Mouse (Mus musculus) heart, postnatal 14 days (tissue): ENCODE measurements at regions not wholly inside any gene's neighbourhood (a gene's known extent, or its start where the extent isn't known, plus 50 kb on each side); places are given as distances from the start of the nearest gene placed in this dataset.

Experiments
- DNase-seq, 2 experiments: peaks; one replicate each; pipeline ENCODE4 v3.0.0; 2021 to 2022
- intact Hi-C: fragments of 180-260 bp; cut with DNase I; formaldehyde crosslinking; loops from one replicate; pipeline ENCODE4 v1.15.1; 2025

DNA sequence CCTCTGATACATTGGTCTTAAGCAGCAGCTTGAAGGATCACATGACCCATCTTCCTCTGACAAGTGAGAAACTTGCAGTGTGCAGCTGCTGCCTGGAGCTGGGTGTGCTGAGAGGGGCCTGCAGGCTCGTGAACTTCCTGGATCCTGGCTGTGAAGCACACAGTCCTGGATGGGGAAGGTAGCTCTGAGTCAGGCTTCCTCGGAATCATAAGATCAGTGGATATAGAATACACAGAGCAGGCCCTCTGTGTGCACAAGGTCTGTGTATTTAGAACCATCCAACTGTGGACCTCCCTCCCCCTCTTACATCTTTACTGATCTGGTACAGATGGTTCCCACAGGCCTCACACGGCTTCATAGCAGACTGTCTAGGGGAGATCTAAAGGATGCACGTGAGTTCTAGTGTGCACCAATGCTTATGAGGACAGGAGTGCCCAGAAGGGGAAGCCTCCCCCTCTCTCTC lies 143.1 kb upstream of the Gm26897 start:
- intact Hi-C loops = no loop called here
- no peak for DNase-seq

DNA sequence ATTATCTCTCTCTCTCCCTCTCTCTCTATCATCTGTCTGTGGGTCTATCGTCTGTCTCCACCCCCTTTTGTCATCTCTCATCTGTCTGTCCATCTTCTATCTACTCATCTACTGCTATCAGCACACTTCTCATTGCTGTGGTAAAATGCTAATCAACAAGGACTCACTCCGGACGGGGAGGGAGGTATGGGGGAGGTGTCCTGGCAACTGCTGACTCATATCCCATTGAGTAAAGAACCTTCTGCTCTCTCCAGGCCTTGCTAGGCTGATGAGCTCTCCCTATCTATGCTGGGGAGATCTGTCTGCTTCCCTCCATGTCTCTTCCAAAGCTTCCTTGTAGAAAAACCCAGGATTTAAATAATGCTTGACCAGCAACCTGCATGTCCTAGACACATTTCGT lies 140.9 kb upstream of the Gm26897 start:
- DNase-seq = no peak

DNA sequence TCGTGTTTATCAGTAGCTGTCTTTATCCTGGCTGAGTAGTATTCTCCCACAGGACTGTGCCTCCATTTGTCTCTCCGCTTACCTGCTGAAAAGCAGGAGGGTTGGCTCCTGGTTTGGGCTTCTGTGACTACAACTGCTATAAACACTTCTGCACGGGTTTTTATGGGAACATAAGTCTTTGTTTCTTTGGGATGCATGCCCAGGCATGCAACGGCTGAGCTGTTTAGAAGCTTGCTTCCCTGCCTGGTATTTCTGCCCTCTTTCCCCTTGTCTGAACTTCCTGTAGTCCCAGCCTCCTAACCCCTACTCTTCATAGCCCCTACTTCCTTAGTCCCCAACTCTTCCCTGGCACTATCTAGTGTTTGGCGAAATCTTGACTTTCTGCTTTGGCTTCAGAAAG lies 139.6 kb upstream of the Gm26897 start:
- intact Hi-C loops = no loop called here

More for the DNA sequence above, 140.9 kb upstream of the Gm26897 start:
- intact Hi-C loops = no loop called here

DNA sequence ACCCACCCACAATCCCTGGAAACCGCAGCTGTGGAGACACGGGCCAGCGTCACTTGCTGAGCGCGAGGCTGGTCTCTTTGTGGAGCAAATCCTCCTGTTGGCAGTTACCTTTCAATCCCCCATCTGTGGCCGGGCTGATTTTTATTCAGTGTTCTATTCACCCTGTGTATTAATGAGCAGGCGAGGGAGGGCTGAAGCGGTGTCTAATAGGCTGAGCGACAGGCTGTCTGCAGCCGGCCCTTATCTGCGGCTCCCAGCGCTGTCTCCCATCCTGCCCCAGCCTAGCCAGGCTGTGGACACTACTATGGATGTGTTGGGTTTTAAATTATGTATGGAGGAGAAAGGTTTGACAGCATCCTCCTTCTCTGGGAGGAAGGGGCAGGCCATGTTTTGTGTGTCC lies 138.3 kb upstream of the Gm26897 start:
- intact Hi-C loops = no loop called here
- no peak for DNase-seq

More for the DNA sequence above, 139.6 kb upstream of the Gm26897 start:
- no peak for DNase-seq

DNA sequence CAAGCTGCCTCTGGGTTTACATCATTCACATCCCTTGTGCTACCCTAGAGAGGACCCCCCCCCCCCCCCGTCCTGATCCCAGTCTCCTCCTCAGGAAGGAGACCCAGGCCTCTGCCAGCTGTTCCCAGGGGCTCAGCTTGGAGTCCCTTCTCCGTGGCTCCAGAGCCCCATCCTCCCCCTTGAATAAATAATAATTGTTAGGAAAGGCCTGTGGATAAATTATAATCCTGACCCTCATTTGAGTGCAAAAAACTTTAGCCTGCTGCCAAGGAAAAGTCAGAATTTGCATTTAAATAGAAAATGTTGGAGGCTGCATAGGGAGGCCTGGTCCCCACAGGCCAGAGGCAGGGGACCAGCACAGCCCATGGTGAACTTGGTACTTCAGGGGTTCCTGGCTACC lies 136.0 kb upstream of the Gm26897 start:
- no peak for DNase-seq
- intact Hi-C loops = no loop called here

DNA sequence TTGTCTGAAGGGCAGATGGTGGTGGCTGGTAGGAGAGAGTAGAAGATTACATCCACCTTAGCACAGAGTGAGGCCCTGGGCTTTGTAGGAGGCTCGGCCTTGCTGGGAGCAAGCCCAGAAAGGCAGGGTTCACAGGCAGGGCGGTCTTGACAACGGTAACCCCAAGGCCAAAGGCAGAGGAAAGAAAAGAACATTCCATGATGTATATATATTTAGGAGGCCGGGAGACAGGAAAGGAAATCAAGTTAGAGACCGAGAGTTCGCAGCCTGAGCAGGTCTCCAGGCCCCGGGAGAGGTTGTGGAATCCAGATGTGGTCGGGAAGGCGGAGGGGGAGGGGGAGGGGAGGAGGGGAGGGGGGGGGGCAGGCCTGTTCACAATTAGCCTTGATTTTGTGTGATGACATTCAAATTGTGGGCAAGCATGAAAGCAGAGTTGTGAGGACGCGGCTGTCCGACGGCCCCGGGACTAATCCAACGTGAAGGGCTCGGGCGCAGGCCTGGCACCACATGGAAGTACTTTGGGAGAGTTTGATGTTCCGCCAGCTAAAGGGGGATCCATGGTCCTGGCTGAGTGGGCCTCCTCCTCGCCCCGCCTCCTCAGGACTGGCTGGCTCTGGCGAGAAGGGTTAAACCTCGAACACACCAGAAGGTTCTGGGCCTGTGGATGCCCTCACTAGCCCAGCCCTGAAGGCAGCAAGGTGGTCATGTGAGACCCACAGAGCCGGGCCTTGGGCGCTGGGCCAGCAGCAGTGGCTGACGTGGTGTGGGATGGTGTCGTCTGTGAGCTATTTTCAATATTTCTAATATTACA lies 131.8 kb upstream of the Gm26897 start:
- peak in 1 of 2 experiments; percentile 54 for DNase-seq
- intact Hi-C loops = no loop called here

DNA sequence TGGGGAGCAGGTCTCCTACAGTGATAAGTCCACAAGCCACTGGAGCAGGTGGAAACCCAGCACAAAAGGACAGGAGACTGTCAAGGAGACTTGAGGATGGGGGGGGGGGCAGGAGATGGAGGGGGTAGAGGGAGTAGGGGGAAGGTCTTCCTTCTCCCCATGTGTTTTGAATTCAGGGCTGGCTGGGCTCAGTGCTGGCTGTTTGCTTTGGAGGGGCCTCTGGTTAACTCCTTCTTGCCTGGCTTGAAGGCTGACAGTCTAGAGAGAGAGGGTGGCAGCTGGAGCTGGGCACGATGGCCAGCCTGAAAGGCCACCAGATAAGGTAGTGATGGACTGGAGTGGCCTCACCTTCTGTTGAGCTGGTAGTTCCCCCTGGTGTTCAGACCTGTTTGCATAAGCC lies 120.0 kb upstream of the Gm26897 start:
- no peak for DNase-seq
- intact Hi-C loops = loop anchor here (10.0 kb wide), 1 partner anchor 541 kb away; no protein-coding TSS in a partner anchor

DNA sequence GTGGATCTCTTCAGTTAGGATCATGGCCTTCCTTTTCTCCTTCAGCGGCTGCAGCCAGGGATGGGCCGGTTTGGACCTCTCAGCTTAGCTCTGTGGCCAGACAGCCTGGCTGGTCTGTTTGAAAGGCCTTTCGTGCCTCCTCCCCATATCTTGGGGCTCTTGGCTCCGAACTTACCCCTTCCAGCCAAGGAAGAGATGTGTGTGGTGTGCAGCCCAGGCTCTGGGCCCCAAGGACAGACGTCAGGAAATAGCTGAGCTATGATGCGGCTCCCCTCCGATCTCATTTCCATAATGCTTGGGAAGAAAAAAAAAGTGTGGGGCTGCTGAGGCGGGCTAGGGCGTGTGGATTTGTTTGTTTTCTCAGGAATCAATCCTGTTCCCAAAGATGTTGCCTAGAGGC lies 113.8 kb upstream of the Gm26897 start:
- intact Hi-C loops = loop anchor here (2.0 to 10.0 kb wide), 4 partner anchors 55 to 535 kb away; partner anchors contain the start of gene Mn1
- peak; percentile 70 to 73 for DNase-seq

DNA sequence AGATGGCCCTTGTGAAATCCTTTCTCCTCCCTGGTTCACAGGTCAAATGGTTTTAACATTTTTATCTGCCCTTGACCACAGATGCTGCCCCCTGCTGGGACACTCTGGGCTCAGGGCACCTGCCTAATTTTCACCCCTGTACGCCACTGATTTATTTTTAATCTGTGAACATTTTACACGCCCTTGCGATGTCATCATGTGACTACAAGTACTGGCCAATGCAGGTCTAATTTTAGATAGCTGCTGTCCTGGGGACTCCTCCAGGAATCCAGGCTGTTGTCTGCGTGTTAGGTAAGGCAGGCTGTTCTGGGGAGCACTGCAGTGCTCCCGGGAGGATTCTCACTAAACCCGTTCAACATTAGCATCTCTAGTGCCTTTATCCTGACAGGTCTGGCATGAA lies 113.1 kb upstream of the Gm26897 start:
- intact Hi-C loops = loop anchor here (2.0 to 5.0 kb wide), 3 partner anchors 54 to 203 kb away; partner anchors contain the start of gene Mn1
- DNase-seq = peak; percentile 58 to 59

DNA sequence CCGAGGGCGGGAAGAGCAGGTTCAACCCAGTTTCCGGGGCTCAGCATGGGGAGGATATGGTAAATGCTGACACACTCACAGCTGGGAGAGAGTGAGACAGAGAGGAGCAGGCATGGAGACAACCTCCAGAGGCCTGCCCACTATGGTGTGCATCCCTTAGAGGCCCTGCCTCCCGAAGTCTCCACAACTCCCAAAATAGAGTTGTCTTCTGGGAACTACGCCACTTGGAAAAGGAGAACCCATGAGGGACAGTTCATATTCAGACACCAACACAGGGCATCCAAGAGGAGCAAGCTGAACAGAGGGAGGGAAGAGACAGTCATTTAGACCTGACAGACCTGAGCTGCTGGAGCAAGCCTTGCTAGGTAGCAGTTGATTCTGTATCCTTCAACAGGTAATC lies 111.2 kb upstream of the Gm26897 start:
- no peak for DNase-seq
- intact Hi-C loops = loop anchor here (5.0 kb wide), 2 partner anchors 130 to 205 kb away; partner anchors contain the start of gene Mn1

DNA sequence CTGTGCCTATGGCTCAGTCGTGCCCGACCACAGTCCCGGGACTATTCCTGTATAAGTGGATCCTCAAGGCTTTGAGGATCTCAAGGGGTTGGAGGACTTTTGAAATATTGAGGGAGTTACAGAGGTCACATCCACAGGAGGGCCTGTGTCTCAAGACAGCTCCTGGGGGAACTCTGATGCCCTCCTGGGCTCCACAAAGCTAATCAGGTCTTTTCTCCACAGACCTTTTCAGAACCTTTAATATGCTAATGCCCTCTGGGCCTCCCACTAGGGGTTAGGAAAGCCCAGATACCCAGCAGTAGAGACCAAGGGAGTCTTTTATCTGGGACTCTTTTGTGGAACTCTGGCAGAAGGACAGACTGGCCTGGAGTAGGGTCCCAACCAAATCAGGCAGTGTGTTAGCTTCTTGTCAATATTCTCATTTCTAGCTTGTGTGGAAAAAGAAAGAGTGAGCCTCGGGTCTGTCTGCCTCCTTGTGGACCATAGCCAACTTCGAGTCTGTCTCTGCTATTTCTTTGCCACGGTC lies 107.4 kb upstream of the Gm26897 start:
- no peak for DNase-seq
- intact Hi-C loops = no loop called here

DNA sequence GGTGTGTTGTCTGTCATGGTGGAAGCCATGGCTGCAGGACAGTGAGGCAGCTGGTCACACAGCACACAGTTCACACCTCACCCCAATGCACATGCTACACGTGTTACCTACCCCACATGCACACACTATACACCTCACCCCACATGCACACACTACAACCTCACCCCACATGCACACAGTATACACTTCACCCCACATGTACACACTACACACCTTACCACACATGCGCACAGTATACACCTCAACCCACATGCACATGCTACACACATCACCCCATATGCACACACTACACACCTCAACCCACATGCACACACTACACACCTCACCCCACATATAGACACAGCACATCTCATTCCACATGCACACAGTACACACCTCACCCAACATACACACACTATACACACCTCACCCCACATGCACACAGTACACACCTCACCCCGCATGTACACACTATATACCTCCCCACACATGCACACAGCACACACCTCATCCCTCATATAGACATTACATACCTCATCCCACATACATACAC lies 103.3 kb upstream of the Gm26897 start:
- DNase-seq = no peak
- intact Hi-C loops = no loop called here

DNA sequence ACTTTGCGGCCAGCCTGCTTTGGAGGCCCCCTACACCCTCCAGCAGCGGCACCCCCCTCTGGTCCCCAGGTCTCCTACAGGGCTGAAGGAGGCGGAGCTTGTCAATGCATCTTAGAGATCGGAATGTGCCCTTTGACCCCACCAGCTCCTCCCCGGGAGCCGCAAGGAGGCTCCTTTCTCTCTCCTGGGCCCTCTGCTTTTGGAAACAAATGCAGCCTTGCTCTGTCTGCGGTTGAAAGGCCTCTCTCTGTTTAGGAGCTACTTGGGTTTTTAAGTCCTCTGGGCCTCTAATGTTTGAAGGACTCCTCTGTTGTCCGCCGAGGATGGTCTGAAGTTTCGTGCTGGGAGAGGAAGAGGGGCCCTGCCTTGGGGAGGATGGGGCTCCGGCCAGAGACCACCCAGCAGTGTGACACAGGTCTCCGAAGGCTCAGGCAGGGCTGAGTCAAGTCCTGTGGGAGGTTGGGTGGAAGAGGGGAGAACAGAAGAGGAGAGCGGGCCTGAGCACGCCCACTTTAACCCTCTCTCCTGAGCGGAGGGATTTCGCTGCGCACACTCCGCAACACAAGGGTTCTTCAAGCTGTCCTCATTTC lies 102.1 kb upstream of the Gm26897 start:
- intact Hi-C loops = no loop called here
- DNase-seq = no peak

DNA sequence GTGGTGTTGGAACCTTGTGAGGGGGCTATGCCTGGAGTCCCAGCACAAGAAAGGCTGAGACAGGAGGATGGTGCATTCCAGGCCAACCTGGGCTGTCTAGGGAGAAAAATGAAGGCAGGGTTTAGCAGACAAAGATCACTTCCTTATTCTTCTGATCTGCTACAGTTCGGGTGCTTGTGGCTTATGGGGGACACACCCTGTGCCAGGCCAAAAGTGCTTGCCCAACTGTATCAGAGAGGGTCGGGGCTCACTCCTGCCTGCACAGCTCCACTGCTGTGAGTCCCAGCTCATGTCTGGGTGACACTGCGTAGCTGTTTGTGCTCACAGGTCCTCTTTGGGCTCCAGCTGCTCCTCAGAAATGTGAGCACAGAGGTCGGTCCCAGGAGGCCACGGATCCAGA lies 98.6 kb upstream of the Gm26897 start:
- DNase-seq = no peak
- intact Hi-C loops = no loop called here

DNA sequence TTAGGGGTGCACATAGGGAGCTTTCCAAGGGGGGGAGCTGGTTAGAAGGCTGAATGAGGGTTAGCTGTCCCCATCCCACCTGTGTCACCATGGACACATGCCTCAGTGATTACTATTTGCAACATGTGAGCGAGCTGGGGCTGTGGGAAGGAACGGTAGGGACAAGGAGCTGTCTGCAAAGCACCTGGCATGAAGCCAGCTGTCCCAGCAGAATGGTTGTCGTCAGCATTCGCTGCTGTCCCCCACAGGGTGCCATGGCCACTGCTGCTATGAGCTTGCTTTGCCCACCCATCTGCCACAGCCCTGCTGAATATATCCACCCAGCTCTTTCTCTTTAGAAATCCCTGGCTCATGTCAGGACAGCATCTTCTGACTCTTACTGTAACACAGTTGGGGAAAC lies 96.8 kb upstream of the Gm26897 start:
- intact Hi-C loops = no loop called here
- DNase-seq = no peak

DNA sequence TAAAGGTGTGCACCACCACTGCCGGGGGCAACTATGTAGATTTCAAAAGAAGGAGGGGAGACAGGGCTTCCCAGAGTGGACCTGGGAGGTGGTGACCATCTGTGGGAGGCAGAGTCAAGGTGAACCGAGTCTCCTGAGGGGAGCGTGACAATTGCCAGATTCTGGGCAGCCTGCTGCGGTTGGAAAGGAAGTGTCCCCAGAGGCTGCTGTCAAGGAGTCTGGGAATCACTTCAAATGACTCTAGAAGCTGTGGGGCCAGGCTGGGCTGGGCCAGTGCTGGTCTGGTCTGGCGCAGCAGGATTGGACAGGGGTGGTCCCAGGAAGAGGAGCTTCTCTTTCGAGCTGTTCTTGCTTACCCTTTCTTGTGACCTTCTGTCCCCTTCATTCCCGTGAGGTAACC lies 95.4 kb upstream of the Gm26897 start:
- DNase-seq = peak in 1 of 2 experiments; percentile 26

DNA sequence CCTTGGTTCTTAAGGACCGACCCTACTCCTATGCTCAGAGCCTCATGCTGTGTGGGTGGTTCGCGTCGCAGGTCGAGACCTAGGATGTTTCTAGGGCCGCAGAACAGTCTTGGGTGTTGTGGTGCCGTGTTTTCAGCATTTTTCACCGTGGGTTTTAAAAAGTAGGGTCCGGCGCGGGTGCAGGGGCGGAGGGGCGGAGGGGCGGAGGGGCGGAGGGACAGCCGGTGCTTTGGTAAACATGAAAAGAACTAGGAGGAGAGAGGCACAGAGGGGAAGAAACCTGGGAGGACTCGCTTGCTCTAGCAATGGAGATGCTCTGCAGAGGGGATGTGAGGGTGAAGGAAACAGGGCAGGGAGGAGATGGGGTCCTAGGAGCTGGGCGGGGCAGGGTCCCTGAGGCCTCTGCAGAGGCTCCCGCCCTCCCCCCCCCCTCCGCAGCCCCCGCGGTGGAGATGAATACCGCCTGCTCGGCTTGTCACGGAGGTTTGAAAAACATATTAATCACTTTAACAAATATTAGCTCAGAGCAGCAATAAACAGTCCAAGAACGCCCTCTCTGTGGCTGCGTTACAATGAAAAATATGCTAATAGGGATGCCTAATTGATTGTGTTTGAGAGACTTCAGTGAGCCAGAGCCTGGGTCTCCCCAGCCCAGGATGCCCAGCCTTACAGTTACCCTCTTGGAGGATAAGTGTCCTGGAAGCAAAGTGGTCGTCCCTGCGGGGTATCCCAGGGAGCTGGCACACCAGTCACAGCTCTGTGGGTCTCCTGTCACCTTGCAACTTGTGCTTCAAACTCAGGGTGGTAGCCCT lies 94.0 kb upstream of the Gm26897 start:
- DNase-seq = no peak
- intact Hi-C loops = no loop called here

More for the DNA sequence above, 95.4 kb upstream of the Gm26897 start:
- intact Hi-C loops = no loop called here

DNA sequence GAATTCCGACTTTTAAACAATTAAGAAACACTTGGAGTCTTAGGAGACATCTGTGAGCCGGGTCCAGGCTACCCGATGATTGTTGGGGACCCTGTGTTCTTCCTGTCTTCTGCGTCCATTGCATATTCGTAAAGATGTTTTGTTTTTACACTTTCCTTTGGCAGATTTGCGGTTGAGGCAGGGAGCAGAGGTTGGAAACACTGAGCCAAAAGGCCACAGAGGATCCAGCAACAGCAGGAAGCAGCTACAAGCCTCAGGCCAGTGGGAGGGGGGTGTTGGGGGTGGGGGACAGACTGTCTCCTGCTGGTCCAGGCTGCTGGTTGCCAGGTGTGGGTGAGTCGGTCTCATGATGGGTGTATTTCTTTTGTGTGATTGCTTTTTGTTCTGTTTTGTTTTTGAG lies 92.7 kb upstream of the Gm26897 start:
- no peak for DNase-seq
- intact Hi-C loops = no loop called here

DNA sequence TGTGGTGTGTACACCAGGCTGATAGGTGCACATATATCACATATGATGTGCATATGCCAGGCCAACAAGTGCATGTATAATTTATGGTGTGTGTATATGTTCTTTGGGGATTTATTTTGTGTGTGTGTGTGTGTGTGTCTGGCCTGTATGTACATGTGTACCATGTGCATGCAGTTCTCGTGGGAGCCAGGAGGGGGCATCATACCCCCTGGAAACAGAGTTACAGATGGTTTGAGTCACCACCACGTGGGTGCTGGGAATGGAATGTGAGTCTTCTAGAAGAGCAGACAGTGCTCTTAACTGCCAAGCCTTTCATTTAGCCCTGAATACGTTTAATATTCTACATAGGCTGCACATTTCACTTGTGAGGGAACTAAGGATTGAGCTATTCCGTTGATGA lies 92.0 kb upstream of the Gm26897 start:
- intact Hi-C loops = no loop called here
- no peak for DNase-seq

DNA sequence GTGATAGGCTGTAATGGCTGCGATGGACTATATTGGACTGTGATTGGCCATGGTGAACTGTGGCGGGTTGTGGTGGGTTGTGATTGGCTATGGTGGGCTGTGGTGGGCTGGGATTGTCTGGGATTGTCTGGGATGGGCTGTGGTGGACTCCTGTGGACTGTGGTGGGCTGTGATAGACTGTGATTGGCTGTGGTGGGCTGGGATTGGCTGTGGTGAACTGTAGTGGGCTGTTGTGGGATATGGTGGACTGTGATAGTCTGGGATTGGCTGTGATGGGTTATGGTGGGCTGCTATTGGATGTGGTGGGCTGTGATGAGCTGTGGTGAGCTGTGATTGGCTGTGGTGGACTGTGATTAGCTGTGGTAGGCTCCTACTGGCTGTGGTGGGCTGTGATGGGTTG lies 89.6 kb upstream of the Gm26897 start:
- intact Hi-C loops = no loop called here
- DNase-seq = no peak

DNA sequence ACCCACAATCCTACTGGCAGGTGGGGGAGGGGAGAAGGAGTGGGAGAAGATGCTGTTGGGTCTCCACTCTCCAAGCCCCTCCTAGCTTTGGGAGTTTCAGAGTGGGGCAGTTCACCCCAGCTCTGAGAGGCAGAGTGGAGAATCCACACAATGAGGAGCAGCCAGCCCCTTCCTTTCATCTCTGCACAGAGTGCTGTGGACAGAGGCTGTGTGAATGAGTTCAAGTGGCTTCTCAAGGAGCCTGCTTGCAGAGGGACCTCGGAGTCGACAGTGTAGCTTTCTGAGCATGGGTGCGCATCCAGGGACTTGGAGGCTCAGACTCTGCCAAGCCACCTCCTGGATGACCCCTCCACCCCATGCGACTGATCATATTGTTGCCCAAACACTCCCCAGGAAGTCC lies 88.9 kb upstream of the Gm26897 start:
- no peak for DNase-seq
- intact Hi-C loops = no loop called here
